Mouse (Mus musculus): ENCODE measurements at regions not wholly inside any gene's neighbourhood (a gene's known extent, or its start where the extent isn't known, plus 50 kb on each side); places are given as distances from the start of the nearest gene placed in this dataset.

DNA sequence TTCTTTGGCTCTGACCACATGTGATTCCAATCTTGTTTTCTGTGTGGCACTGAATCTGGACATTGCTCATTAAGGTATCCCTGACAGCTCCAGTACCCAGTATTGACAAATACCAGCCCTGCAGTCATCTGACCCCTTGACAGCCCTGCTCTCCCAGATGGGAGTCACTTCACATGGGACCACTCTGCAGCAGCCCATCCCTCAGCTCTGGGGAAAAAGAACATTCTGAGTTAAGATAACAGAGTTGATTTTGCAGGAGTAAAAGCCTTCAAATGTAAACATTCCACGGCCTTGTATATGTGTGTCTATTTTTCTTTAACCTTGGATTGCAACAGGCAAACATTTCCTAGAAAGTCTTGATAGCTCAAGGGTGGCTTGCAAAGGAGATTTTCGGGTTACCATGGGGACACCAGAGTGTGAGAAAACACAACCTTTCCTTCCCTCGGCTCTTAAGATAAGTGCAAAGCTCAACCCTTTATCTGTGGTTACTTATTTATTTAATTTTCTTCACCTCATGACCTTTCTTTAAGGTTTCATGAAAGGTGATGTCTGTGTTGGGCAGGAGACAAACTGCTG is 444.4 kb upstream of the Sox11 start:
- Histone ChIP-seq H3K9me3 (replicated peaks; ENCODE audit: control insufficient read depth, low read length) (no peaks in the 10 kb centered on the region), H3K27me3 (ENCODE audit: control insufficient read depth, insufficient read depth, low read length) (no peaks in the 10 kb centered on the region), H3K4me1 (ENCODE audit: control insufficient read depth, insufficient read depth, low read length) (no peaks in the 10 kb centered on the region), H3K36me3 (ENCODE audit: control insufficient read depth, insufficient read depth) (no peaks in the 10 kb centered on the region), H3K9ac (ENCODE audit: low read length) (no peak overlapping the region), H3K4me2 (ENCODE audit: low read depth, low read length) (no peak overlapping the region), H3K4me3 (ENCODE audit: low read length) (no peak overlapping the region), H3K27ac (ENCODE audit: low read length) (no peak overlapping the region)
- ATAC-seq (replicated peaks; ENCODE audit: extremely low read depth, insufficient read depth, low FRiP score): no peak
- WGBS: 10% methylated on average over 3 of the region's 3 CpGs

DNA sequence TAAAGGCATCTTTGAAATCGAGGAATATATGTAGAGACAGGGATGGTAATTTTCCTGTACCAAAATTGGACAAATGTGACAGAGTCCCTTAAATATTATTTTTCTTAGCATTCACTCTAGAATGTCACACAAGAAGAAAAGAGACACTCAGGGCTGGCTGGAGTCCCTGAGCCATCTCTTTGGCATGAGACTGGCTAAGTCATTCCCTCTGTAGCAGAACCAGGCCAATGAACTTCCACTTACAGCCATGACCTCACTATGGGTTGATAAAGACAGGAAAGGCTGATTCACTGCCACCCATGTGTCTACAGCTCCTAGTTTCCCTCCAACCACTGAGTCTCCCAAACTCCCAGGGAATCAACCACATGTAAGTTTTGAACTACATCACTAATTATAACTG is 438.4 kb upstream of the Sox11 start:
- Histone ChIP-seq H3K9ac (ENCODE audit: low read length) (no peak overlapping the region), H3K27ac (ENCODE audit: low read length) (no peak overlapping the region), H3K27me3 (ENCODE audit: control insufficient read depth, insufficient read depth, low read length) (no peaks in the 10 kb centered on the region), H3K4me2 (ENCODE audit: low read depth, low read length) (no peak overlapping the region), H3K9me3 (replicated peaks; ENCODE audit: control insufficient read depth, low read length) (no peaks in the 10 kb centered on the region), H3K4me1 (ENCODE audit: control insufficient read depth, insufficient read depth, low read length) (no peaks in the 10 kb centered on the region), H3K4me3 (ENCODE audit: low read length) (no peak overlapping the region), H3K36me3 (ENCODE audit: control insufficient read depth, insufficient read depth) (no peaks in the 10 kb centered on the region)
- 92% methylated on average over 1 of the region's 1 CpGs for WGBS
- ATAC-seq (replicated peaks; ENCODE audit: extremely low read depth, insufficient read depth, low FRiP score): no peak

- no peak for ATAC-seq (replicated peaks; ENCODE audit: extremely low read depth, insufficient read depth, low FRiP score)
- Histone ChIP-seq H3K36me3 (ENCODE audit: control insufficient read depth, insufficient read depth) (no peaks in the 10 kb centered on the region), H3K27me3 (ENCODE audit: control insufficient read depth, insufficient read depth, low read length) (no peaks in the 10 kb centered on the region), H3K9ac (ENCODE audit: low read length) (no peak overlapping the region), H3K9me3 (replicated peaks; ENCODE audit: control insufficient read depth, low read length) (no peaks in the 10 kb centered on the region), H3K27ac (ENCODE audit: low read length) (no peak overlapping the region), H3K4me1 (ENCODE audit: control insufficient read depth, insufficient read depth, low read length) (no peaks in the 10 kb centered on the region), H3K4me2 (ENCODE audit: low read depth, low read length) (no peak overlapping the region), H3K4me3 (ENCODE audit: low read length) (no peak overlapping the region)
- 48% methylated on average over 1 of the region's 1 CpGs for WGBS
Observed at GRCm38 (mm10) chr12:27765948-27766347, 423.6 kb upstream of the Sox11 start.

- no peak overlapping the region for H3K27ac ChIP-seq (ENCODE audit: low read length)
- no peaks in the 10 kb centered on the region for H3K4me1 ChIP-seq (ENCODE audit: control insufficient read depth, insufficient read depth, low read length)
- H3K4me3 ChIP-seq (ENCODE audit: low read length): no peak overlapping the region
- no peaks in the 10 kb centered on the region for H3K27me3 ChIP-seq (ENCODE audit: control insufficient read depth, insufficient read depth, low read length)
- H3K4me2 ChIP-seq (ENCODE audit: low read depth, low read length): no peak overlapping the region
- H3K9ac ChIP-seq (ENCODE audit: low read length): no peak overlapping the region
- ATAC-seq (replicated peaks; ENCODE audit: extremely low read depth, insufficient read depth, low FRiP score): no peak
- no peaks in the 10 kb centered on the region for H3K9me3 ChIP-seq (replicated peaks; ENCODE audit: control insufficient read depth, low read length)
- H3K36me3 ChIP-seq (ENCODE audit: control insufficient read depth, insufficient read depth): no peaks in the 10 kb centered on the region
Observed at GRCm38 (mm10) chr12:27759016-27759415, 416.6 kb upstream of the Sox11 start.

GRCm38 (mm10) chr12:27757641-27758040 is 415.3 kb upstream of the Sox11 start:
- no peak overlapping the region for H3K9ac ChIP-seq (ENCODE audit: low read length)
- no peak for ATAC-seq (replicated peaks; ENCODE audit: extremely low read depth, insufficient read depth, low FRiP score)

DNA sequence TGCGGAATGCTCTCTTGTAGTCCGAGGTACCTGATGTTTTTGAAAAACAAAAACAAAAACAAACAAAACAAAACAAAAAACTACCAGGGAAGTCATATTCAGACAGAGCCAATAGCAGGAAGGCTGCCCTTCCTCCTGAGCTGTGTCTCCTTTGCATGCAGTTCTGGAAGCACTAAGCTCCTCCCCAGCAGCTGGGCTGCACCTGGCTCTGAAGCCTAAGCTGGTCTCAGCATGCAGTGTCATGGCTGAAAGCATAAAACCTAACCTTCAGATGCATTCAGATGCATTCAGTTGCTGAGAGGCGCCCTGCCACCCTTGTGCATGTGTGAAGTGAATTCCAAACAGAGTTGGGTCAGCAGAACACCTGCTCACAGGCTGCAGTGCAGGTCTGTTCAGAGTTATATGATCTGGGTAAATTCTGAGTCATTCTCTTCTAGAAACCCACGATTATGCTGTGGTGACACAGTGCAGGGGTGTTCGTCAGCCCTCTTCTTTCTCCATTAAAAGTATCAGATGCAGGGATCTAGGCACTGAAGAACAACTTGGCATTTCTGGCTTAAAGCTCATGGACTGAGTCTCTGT is 382.3 kb upstream of the Sox11 start:
- no peak for ATAC-seq (replicated peaks; ENCODE audit: extremely low read depth, insufficient read depth, low FRiP score)
- no peak overlapping the region for H3K9ac ChIP-seq (ENCODE audit: low read length)

More at GRCm38 (mm10) chr12:27757641-27758040, 415.3 kb upstream of the Sox11 start:
- Histone ChIP-seq H3K27ac (ENCODE audit: low read length) (no peak overlapping the region), H3K9me3 (replicated peaks; ENCODE audit: control insufficient read depth, low read length) (no peaks in the 10 kb centered on the region), H3K4me3 (ENCODE audit: low read length) (no peak overlapping the region), H3K27me3 (ENCODE audit: control insufficient read depth, insufficient read depth, low read length) (no peaks in the 10 kb centered on the region), H3K36me3 (ENCODE audit: control insufficient read depth, insufficient read depth) (no peaks in the 10 kb centered on the region), H3K4me2 (ENCODE audit: low read depth, low read length) (no peak overlapping the region), H3K4me1 (ENCODE audit: control insufficient read depth, insufficient read depth, low read length) (no peaks in the 10 kb centered on the region)

DNA sequence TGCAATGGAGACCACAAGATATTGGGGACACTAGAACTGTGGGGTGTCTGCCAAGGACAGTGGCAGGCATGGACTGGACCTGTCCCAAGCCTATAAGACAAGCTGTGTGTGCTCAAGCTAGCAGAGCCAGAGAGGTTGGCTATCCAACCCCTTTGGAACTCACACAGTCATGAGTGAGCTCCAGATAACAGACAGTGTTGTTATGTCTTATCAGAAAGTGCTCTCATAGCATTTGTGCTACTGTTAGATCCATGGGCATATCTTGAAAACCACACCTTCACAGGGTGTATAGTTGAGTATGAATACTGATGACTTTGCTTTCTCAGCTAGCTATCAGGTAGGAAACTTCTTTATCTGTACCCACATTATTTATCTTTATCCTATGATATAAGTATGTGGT is 338.1 kb upstream of the Sox11 start:
- no peak overlapping the region for H3K27ac ChIP-seq (ENCODE audit: low read length)
- no peak overlapping the region for H3K9ac ChIP-seq (ENCODE audit: low read length)
- no peaks in the 10 kb centered on the region for H3K36me3 ChIP-seq (ENCODE audit: control insufficient read depth, insufficient read depth)
- no peaks in the 10 kb centered on the region for H3K27me3 ChIP-seq (ENCODE audit: control insufficient read depth, insufficient read depth, low read length)
- H3K4me3 ChIP-seq (ENCODE audit: low read length): no peak overlapping the region
- no peak overlapping the region for H3K4me2 ChIP-seq (ENCODE audit: low read depth, low read length)
- H3K9me3 ChIP-seq (replicated peaks; ENCODE audit: control insufficient read depth, low read length): no peaks in the 10 kb centered on the region; the same call in 1 of the 2 replicates
- no peaks in the 10 kb centered on the region for H3K4me1 ChIP-seq (ENCODE audit: control insufficient read depth, insufficient read depth, low read length)
- ATAC-seq (replicated peaks; ENCODE audit: extremely low read depth, insufficient read depth, low FRiP score): no peak

More for the DNA sequence above, 382.3 kb upstream of the Sox11 start:
- 67% methylated on average over 5 of the region's 5 CpGs for WGBS
- Histone ChIP-seq H3K36me3 (ENCODE audit: control insufficient read depth, insufficient read depth) (no peaks in the 10 kb centered on the region), H3K27me3 (ENCODE audit: control insufficient read depth, insufficient read depth, low read length) (no peaks in the 10 kb centered on the region), H3K27ac (ENCODE audit: low read length) (no peak overlapping the region), H3K4me2 (ENCODE audit: low read depth, low read length) (no peak overlapping the region), H3K4me1 (ENCODE audit: control insufficient read depth, insufficient read depth, low read length) (no peaks in the 10 kb centered on the region), H3K9me3 (replicated peaks; ENCODE audit: control insufficient read depth, low read length) (no peaks in the 10 kb centered on the region), H3K4me3 (ENCODE audit: low read length) (no peak overlapping the region)

DNA sequence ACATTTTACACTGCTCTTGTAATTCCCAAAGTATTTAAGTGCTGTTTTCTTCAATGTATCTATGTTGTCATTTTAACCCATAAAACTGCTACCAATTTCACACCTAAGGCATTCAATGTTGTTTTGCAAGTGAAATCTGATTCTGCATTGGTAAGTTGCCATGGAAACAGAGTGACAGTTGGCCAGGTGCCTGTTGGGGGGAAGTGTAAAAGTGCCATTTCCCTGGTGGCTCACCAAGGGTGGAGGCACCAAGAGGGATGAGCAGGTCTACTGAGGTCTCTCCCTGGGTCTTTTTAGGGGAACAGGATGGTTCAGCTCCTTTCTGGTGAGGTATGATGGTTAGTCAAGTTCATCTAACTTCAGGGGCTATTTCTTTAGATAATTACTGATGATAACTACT is 331.0 kb upstream of the Sox11 start:
- Histone ChIP-seq H3K27me3 (ENCODE audit: control insufficient read depth, insufficient read depth, low read length) (no peaks in the 10 kb centered on the region), H3K4me3 (ENCODE audit: low read length) (no peak overlapping the region), H3K36me3 (ENCODE audit: control insufficient read depth, insufficient read depth) (no peaks in the 10 kb centered on the region), H3K9ac (ENCODE audit: low read length) (no peak overlapping the region), H3K9me3 (replicated peaks; ENCODE audit: control insufficient read depth, low read length) (no peaks in the 10 kb centered on the region; the same call in 1 of the 2 replicates), H3K4me2 (ENCODE audit: low read depth, low read length) (no peak overlapping the region), H3K27ac (ENCODE audit: low read length) (no peak overlapping the region), H3K4me1 (ENCODE audit: control insufficient read depth, insufficient read depth, low read length) (no peaks in the 10 kb centered on the region)
- no peak for ATAC-seq (replicated peaks; ENCODE audit: extremely low read depth, insufficient read depth, low FRiP score)

DNA sequence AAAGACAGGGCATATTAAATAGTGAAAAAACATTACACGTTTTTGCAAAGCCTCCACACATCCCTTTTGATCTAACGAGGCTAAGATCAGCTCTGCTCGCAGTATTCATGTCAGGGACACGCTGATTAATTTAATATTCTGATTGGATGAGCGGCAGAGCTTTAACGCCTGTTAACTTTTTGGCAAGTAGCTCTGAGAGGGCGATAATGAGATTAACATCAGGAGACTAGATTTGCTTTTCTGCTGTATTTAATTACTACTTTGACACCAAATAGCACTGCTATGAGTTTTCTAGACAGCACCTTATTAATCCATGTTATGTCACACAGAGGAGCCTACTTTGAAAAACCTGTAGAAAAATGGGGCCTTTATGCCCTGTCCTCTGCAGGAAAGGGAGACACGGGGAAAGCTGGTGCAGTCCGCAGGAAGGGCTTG is 328.3 kb upstream of the Sox11 start:
- Histone ChIP-seq H3K27ac (ENCODE audit: low read length) (no peak overlapping the region), H3K4me3 (ENCODE audit: low read length) (no peak overlapping the region), H3K4me2 (ENCODE audit: low read depth, low read length) (no peak overlapping the region), H3K4me1 (ENCODE audit: control insufficient read depth, insufficient read depth, low read length) (no peaks in the 10 kb centered on the region), H3K36me3 (ENCODE audit: control insufficient read depth, insufficient read depth) (no peaks in the 10 kb centered on the region), H3K9ac (ENCODE audit: low read length) (no peak overlapping the region), H3K27me3 (ENCODE audit: control insufficient read depth, insufficient read depth, low read length) (no peaks in the 10 kb centered on the region), H3K9me3 (replicated peaks; ENCODE audit: control insufficient read depth, low read length) (no peaks in the 10 kb centered on the region)
- no peak for ATAC-seq (replicated peaks; ENCODE audit: extremely low read depth, insufficient read depth, low FRiP score)
- WGBS: 54% methylated on average over 9 of the region's 9 CpGs

All from heart, embryonic 16.5 days (tissue).